Mouse (Mus musculus): ENCODE measurements around the gene Dmbt1. TPM values are rescaled to one million over a fixed set of nuclear protein-coding genes. Genes with fewer than 3 reads are reported as not detected.

Dmbt1 gene
- polyA plus RNA-seq, 1 experiment from 2014 or later = not detected

- Histone ChIP-seq H3K27ac (ENCODE audit: low read length) (no peak overlapping the region), H3K4me1 (ENCODE audit: control insufficient read depth, insufficient read depth, low read length) (no peaks in the 10 kb centered on the region), H3K4me2 (ENCODE audit: low read length) (no peak overlapping the region), H3K4me3 (ENCODE audit: low read depth, low read length) (no peak overlapping the region), H3K36me3 (ENCODE audit: control insufficient read depth, insufficient read depth, low read length) (no peaks in the 10 kb centered on the region), H3K27me3 (ENCODE audit: control insufficient read depth, insufficient read depth, low read depth, low read length) (no peaks in the 10 kb centered on the region), H3K9me3 (replicated peaks; ENCODE audit: control insufficient read depth, low read length, poor library complexity, severe bottlenecking) (no peaks in the 10 kb centered on the region), H3K9ac (ENCODE audit: low read depth, low read length) (no peak overlapping the region)
- ATAC-seq = no peak
- WGBS = 93% methylated on average over 2 of the region's 2 CpGs
These were observed 90.5 kb downstream of the Dmbt1 start for GRCm38 (mm10) chr7:131122210-131122807.

DNA sequence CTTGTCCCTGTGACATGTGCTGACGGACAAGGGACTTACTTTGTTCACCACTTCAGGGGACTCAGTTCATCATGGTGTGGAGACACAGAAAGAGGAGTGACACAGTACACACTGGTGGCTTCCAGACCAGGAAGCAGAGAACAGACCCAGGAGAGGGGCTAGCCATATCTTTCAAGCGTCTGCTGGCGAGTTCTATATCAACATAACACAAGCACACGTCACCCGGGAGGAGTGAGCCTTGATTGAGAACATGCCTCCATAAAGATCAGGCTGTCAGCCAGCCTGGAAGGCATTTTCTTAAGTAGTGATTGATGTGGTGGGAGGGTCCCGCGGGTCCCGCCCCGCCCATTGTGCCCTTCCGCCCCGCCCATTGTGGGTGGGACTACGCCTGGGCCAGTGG lies 98.2 kb downstream of the Dmbt1 start:
- Histone ChIP-seq H3K4me3 (ENCODE audit: low read depth, low read length) (no peak overlapping the region), H3K27ac (ENCODE audit: low read length) (no peak overlapping the region), H3K9me3 (replicated peaks; ENCODE audit: control insufficient read depth, low read length, poor library complexity, severe bottlenecking) (no peaks in the 10 kb centered on the region), H3K4me2 (ENCODE audit: low read length) (no peak overlapping the region), H3K36me3 (ENCODE audit: control insufficient read depth, insufficient read depth, low read length) (no peaks in the 10 kb centered on the region), H3K27me3 (ENCODE audit: control insufficient read depth, insufficient read depth, low read depth, low read length) (no peaks in the 10 kb centered on the region), H3K9ac (ENCODE audit: low read depth, low read length) (no peak overlapping the region), H3K4me1 (ENCODE audit: control insufficient read depth, insufficient read depth, low read length) (no peaks in the 10 kb centered on the region)
- 77% methylated on average over 12 of the region's 12 CpGs for WGBS
- ATAC-seq = no peak

GRCm38 (mm10) chr7:131133181-131133580 lies 101.3 kb downstream of the Dmbt1 start:
- no peak for ATAC-seq
- no peaks in the 10 kb centered on the region for H3K36me3 ChIP-seq (ENCODE audit: control insufficient read depth, insufficient read depth, low read length)
- H3K4me2 ChIP-seq (ENCODE audit: low read length) = no peak overlapping the region
- no peaks in the 10 kb centered on the region for H3K9me3 ChIP-seq (replicated peaks; ENCODE audit: control insufficient read depth, low read length, poor library complexity, severe bottlenecking)
- no peaks in the 10 kb centered on the region for H3K4me1 ChIP-seq (ENCODE audit: control insufficient read depth, insufficient read depth, low read length)
- no peak overlapping the region for H3K9ac ChIP-seq (ENCODE audit: low read depth, low read length)
- 60% methylated on average over 3 of the region's 3 CpGs for WGBS
- H3K4me3 ChIP-seq (ENCODE audit: low read depth, low read length) = no peak overlapping the region
- no peak overlapping the region for H3K27ac ChIP-seq (ENCODE audit: low read length)
- H3K27me3 ChIP-seq (ENCODE audit: control insufficient read depth, insufficient read depth, low read depth, low read length) = no peaks in the 10 kb centered on the region

- Histone ChIP-seq H3K9me3 (replicated peaks; ENCODE audit: control insufficient read depth, low read length, poor library complexity, severe bottlenecking) (no peaks in the 10 kb centered on the region), H3K27ac (ENCODE audit: low read length) (no peak within 1 kb of the TSS), H3K9ac (ENCODE audit: low read depth, low read length) (no peak within 1 kb of the TSS), H3K36me3 (ENCODE audit: control insufficient read depth, insufficient read depth, low read length) (no peaks in the 10 kb centered on the region), H3K4me2 (ENCODE audit: low read length) (no peak within 1 kb of the TSS), H3K4me3 (ENCODE audit: low read depth, low read length) (no peak within 1 kb of the TSS), H3K4me1 (ENCODE audit: control insufficient read depth, insufficient read depth, low read length) (no peaks in the 10 kb centered on the region), H3K27me3 (ENCODE audit: control insufficient read depth, insufficient read depth, low read depth, low read length) (no peaks in the 10 kb centered on the region)
- ATAC-seq = no peak
- WGBS = 95% methylated on average over 2 of the region's 2 CpGs
These were observed 114.4 kb downstream of the Dmbt1 start, which contains the start of gene 4933402N03Rik for GRCm38 (mm10) chr7:131146214-131146613. TSS of gene 4933402N03Rik (minus strand) at chr7:131146314.

- 79% methylated on average over 3 of the region's 3 CpGs for WGBS
- H3K4me1 ChIP-seq (ENCODE audit: control insufficient read depth, insufficient read depth, low read length) = no peaks in the 10 kb centered on the region
- H3K27ac ChIP-seq (ENCODE audit: low read length) = no peak overlapping the region
- H3K9ac ChIP-seq (ENCODE audit: low read depth, low read length) = no peak overlapping the region
- no peaks in the 10 kb centered on the region for H3K36me3 ChIP-seq (ENCODE audit: control insufficient read depth, insufficient read depth, low read length)
- H3K27me3 ChIP-seq (ENCODE audit: control insufficient read depth, insufficient read depth, low read depth, low read length) = no peaks in the 10 kb centered on the region
- no peaks in the 10 kb centered on the region for H3K9me3 ChIP-seq (replicated peaks; ENCODE audit: control insufficient read depth, low read length, poor library complexity, severe bottlenecking)
- no peak for ATAC-seq
- H3K4me3 ChIP-seq (ENCODE audit: low read depth, low read length) = no peak overlapping the region
- no peak overlapping the region for H3K4me2 ChIP-seq (ENCODE audit: low read length)
These were observed 118.3 kb downstream of the Dmbt1 start for GRCm38 (mm10) chr7:131150179-131150578.

- ATAC-seq = no peak
- Histone ChIP-seq H3K4me1 (ENCODE audit: control insufficient read depth, insufficient read depth, low read length) (no peaks in the 10 kb centered on the region), H3K9me3 (replicated peaks; ENCODE audit: control insufficient read depth, low read length, poor library complexity, severe bottlenecking) (no peaks in the 10 kb centered on the region), H3K4me2 (ENCODE audit: low read length) (no peak overlapping the region), H3K36me3 (ENCODE audit: control insufficient read depth, insufficient read depth, low read length) (no peaks in the 10 kb centered on the region), H3K27me3 (ENCODE audit: control insufficient read depth, insufficient read depth, low read depth, low read length) (no peaks in the 10 kb centered on the region), H3K27ac (ENCODE audit: low read length) (no peak overlapping the region), H3K4me3 (ENCODE audit: low read depth, low read length) (no peak overlapping the region), H3K9ac (ENCODE audit: low read depth, low read length) (no peak overlapping the region)
- 89% methylated on average over 5 of the region's 5 CpGs for WGBS
These were observed 121.2 kb downstream of the Dmbt1 start for GRCm38 (mm10) chr7:131153044-131153443.

DNA sequence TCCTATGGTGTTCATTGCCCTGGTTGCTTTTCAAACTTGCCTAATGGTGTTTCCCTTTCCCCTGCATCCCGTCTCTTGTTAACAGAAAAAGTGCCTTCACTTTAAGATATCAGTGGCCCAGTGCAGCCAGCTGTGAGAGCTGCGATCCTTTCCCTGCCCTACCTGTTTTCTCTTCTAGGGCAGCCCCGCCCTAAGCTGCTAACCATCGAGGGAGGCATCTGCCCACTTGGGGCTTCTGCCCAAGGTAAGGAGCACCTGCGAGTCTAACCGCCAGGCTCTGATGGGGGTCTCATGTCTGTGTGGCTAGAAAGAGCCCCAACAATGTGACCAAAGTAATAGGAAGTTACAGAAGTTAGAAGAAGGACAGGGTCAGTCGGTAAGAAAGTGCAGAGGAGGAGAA lies 130.4 kb downstream of the Dmbt1 start:
- Histone ChIP-seq H3K4me2 (ENCODE audit: low read length) (no peak overlapping the region), H3K36me3 (ENCODE audit: control insufficient read depth, insufficient read depth, low read length) (no peaks in the 10 kb centered on the region), H3K4me1 (ENCODE audit: control insufficient read depth, insufficient read depth, low read length) (no peaks in the 10 kb centered on the region), H3K27me3 (ENCODE audit: control insufficient read depth, insufficient read depth, low read depth, low read length) (no peaks in the 10 kb centered on the region), H3K4me3 (ENCODE audit: low read depth, low read length) (no peak overlapping the region), H3K27ac (ENCODE audit: low read length) (no peak overlapping the region), H3K9me3 (replicated peaks; ENCODE audit: control insufficient read depth, low read length, poor library complexity, severe bottlenecking) (no peaks in the 10 kb centered on the region), H3K9ac (ENCODE audit: low read depth, low read length) (no peak overlapping the region)
- 81% methylated on average over 7 of the region's 7 CpGs for WGBS
- no peak for ATAC-seq

- no peaks in the 10 kb centered on the region for H3K4me1 ChIP-seq (ENCODE audit: control insufficient read depth, insufficient read depth, low read length)
- no peak for ATAC-seq
- H3K27ac ChIP-seq (ENCODE audit: low read length) = no peak overlapping the region
- no peaks in the 10 kb centered on the region for H3K9me3 ChIP-seq (replicated peaks; ENCODE audit: control insufficient read depth, low read length, poor library complexity, severe bottlenecking)
- 68% methylated on average over 3 of the region's 3 CpGs for WGBS
- H3K4me2 ChIP-seq (ENCODE audit: low read length) = no peak overlapping the region
- H3K4me3 ChIP-seq (ENCODE audit: low read depth, low read length) = no peak overlapping the region
- H3K9ac ChIP-seq (ENCODE audit: low read depth, low read length) = no peak overlapping the region
- no peaks in the 10 kb centered on the region for H3K36me3 ChIP-seq (ENCODE audit: control insufficient read depth, insufficient read depth, low read length)
- no peaks in the 10 kb centered on the region for H3K27me3 ChIP-seq (ENCODE audit: control insufficient read depth, insufficient read depth, low read depth, low read length)
These were observed 135.9 kb downstream of the Dmbt1 start for GRCm38 (mm10) chr7:131167771-131168170.

DNA sequence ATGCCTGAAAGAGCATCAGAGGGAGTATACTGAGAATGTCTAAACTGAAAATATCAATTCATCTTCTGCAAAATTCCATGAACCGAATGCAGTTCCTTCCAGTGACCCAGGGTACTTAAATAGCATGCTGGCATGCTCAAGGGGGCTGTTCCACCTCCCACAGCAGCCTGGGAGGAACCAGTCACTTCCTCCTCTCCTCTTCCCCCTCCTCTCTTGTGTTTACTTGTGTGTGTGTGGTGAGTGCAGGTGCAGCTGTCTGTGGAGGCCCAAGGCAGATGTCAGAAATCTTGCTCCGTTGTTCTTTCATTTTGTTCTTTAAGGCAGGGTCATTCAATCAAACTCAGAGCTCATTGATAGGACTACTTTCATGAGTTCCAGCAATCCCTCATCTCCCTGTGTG lies 137.2 kb downstream of the Dmbt1 start:
- H3K27ac ChIP-seq (ENCODE audit: low read length) = no peak overlapping the region
- H3K4me2 ChIP-seq (ENCODE audit: low read length) = no peak overlapping the region
- H3K4me3 ChIP-seq (ENCODE audit: low read depth, low read length) = no peak overlapping the region
- H3K27me3 ChIP-seq (ENCODE audit: control insufficient read depth, insufficient read depth, low read depth, low read length) = no peaks in the 10 kb centered on the region
- 63% methylated on average over 2 of the region's 2 CpGs for WGBS
- H3K9ac ChIP-seq (ENCODE audit: low read depth, low read length) = no peak overlapping the region
- no peaks in the 10 kb centered on the region for H3K4me1 ChIP-seq (ENCODE audit: control insufficient read depth, insufficient read depth, low read length)
- H3K36me3 ChIP-seq (ENCODE audit: control insufficient read depth, insufficient read depth, low read length) = no peaks in the 10 kb centered on the region
- no peaks in the 10 kb centered on the region for H3K9me3 ChIP-seq (replicated peaks; ENCODE audit: control insufficient read depth, low read length, poor library complexity, severe bottlenecking)
- no peak for ATAC-seq
